Mouse (Mus musculus) kidney, postnatal 14 days (tissue): ENCODE measurements at regions not wholly inside any gene's neighbourhood (a gene's known extent, or its start where the extent isn't known, plus 50 kb on each side); places are given as distances from the start of the nearest gene placed in this dataset.

Experiments used
- DNase-seq: peaks from one replicate; pipeline ENCODE4 v3.0.0; 2022; ENCODE audit warnings: mixed read lengths

- no peak for DNase-seq
Measured at GRCm38 (mm10) chr6:51257524-51257923, 174.9 kb upstream of the Nfe2l3 start.

GRCm38 (mm10) chr6:51258304-51258703 lies 174.2 kb upstream of the Nfe2l3 start:
- DNase-seq = no peak

- no peak for DNase-seq
Measured at GRCm38 (mm10) chr6:51263595-51263994, 168.9 kb upstream of the Nfe2l3 start.

DNA sequence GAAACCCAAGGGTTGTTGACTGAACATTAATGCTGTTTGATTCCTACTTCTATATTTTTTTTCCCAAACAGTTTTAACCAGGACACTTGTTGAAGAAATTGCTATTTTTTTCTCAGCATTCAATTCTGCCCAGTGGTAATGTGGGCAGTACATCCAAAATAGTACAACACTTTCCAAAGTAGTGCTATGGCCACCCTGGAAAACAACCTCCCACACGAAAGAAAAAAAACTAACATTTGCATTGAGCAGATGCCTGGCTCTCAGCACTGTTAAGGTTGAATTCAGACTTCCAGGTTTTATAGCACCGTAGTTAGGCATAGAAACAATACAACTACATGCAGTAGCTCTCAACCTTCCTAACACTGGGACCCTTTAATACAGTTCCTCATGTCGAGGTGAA lies 167.1 kb upstream of the Nfe2l3 start:
- DNase-seq = no peak

DNA sequence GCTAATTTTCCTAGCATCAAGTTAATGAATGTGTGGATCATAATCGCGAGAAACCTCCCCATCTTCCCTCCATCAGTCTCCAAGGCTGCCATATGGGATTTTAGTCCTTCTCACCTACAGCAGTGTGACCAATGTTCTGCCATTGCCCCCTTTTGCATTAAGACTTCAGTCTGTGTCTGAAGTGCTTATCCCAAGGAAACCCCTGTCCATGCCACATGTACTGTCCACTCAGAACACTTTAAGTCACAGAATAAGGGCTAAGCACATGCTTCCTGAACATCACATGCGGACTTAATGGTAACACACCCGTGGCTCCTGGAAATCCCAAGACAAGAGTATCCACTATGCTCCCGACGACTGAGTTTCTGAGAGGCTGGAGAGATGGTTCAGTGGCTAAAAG lies 165.7 kb upstream of the Nfe2l3 start:
- DNase-seq = no peak

DNA sequence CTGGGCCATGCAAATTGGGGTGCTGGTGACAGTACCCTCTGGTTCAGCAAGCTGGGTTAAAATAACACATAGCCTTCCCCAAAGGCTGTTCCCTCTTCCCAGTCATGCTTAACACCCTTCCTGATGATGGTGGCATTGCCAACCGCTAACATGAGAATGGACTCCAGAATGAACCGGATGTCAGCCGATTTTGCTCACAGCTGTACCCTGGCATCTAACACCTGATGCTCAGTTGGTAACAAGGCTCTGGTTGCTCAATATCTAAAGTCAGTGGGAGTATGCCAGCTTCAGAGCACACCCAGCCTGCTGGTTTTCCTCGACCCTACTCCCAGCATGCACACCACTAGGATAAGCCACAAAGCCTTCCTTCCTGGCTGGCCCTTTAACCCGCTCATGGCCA lies 164.6 kb upstream of the Nfe2l3 start:
- no peak for DNase-seq

GRCm38 (mm10) chr6:51268931-51269330 lies 163.5 kb upstream of the Nfe2l3 start:
- DNase-seq = no peak

DNA sequence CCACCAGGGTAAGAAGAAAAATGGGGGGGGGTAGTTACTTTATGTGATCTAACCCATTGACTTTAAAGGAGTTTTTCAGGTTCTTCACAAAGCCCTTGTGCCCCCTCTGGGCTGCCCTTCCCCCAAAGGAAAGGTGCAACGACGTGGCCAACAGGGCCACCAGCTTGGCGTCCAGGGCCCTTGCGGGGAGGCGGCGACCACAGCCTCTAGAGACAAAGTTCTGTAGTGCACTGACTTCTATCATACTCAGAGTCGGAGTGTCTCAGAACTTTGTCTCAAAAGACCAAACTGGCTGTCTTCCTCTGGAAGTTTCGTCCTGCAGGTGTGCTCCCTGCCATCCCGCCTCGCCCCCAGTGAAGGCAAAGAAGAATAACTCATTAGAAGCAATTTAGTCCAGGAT lies 162.9 kb upstream of the Nfe2l3 start:
- peak; percentile 7 for DNase-seq

DNA sequence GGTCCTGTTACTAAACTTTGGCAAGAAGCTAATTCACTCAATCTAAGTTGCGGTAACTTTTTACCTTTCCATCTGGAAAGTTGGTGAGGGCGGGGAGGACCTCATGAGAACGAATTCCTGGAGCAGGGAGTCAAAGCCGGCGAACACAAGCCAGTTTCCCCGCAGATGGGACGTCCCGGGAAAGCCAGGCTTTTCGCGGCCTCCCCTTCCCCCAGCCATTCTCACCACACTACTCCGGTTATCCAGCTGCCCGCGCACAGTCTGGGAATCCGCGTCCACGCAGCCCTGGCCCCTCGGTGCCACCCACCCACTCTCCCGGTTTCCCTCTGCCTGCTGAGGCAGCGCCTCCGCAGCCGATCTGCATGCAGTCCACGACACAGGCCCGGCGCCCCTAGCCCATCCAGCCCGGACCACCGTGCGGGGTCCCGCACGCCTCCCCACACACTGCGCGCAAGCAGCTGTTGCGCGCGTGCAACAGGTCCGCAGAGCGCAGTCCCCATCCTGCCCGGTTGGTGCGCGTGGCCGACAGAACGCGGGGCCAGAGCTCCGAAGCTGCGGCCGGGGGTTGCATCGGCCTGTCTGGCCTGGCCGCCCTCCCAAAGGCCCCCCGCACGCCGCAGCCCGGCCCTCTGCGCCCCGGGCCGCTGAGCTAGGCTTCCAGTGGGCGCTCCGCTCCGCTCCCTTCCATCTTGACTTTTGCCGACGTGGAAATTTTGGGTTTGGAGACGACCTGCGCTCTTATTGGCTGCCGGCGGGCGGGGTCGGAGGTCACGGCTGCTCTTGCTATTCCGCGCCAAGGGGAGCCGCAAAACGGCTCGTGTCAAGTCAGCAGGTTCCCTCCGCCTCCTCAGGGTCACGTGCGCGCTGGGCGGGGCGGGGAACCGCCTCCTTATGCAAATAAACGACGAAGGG lies 162.0 kb upstream of the Nfe2l3 start:
- peak; percentile 91 for DNase-seq

DNA sequence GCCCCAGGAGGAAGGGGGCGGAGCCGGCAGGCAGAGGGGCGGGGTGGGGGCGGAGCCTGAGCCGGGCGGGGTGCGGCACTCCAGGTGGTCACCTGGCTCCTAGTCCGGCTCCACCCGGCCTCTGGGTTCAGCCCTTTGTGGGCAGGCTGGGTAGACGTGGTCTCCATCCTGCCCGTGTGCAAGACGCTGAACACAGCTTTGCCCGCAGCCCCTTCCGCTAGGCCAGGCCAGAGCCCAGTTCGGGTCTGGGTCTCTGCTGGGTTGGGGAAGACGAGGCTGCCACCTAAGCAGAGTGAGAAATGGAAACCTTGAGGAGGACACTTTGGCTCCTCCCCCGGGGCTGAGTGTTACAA lies 161.4 kb upstream of the Nfe2l3 start:
- no peak for DNase-seq

- no peak for DNase-seq
Measured at GRCm38 (mm10) chr6:51272136-51272736, 160.2 kb upstream of the Nfe2l3 start.

DNA sequence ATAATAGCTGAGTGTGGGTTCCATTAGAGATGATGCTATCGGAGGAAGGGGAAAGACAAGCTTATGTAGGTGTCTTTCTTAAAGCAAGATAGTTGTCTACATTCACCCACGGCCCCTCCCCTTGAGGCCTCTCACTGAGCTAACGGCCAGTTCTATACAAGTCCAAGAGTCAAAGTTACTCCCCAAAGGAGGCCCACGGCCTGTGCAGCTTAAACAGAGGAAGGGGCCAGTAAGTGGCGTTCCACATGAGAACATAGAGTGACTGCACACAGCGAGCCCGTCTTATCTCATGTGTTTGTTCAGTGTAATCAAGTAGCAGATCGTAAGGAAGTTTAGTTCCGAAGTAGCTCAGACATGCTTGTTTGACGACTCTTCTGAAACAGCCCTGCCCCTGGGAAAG lies 153.0 kb upstream of the Nfe2l3 start:
- DNase-seq = no peak

GRCm38 (mm10) chr6:51280231-51280630 lies 152.2 kb upstream of the Nfe2l3 start:
- no peak for DNase-seq

- DNase-seq = no peak
Measured at GRCm38 (mm10) chr6:51283916-51284706, 148.4 kb upstream of the Nfe2l3 start.

- DNase-seq = no peak
Measured at GRCm38 (mm10) chr6:51284881-51285280, 147.6 kb upstream of the Nfe2l3 start.

- no peak for DNase-seq
Measured at GRCm38 (mm10) chr6:51286836-51287235, 145.6 kb upstream of the Nfe2l3 start.

DNA sequence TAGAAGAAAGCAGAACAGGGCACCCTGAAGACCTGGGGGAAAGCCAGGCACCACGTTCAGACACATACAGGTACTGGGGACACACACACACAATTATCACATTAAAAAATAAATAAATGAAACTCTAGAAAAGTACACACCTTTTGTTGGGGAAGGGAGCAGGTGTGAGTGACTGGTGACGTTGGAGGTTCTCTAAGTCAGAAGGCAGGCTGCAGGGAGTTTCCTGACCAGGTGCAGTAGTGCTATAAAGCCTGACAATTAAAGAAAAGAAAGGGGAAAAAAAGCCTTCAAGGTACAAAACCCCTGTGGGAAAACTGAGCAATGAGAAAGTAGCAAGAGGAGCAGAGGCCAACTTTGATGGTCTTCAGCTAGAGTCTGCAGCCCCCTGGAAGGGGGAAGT lies 145.1 kb upstream of the Nfe2l3 start:
- no peak for DNase-seq

- DNase-seq = no peak
Measured at GRCm38 (mm10) chr6:51287807-51288206, 144.7 kb upstream of the Nfe2l3 start.

DNA sequence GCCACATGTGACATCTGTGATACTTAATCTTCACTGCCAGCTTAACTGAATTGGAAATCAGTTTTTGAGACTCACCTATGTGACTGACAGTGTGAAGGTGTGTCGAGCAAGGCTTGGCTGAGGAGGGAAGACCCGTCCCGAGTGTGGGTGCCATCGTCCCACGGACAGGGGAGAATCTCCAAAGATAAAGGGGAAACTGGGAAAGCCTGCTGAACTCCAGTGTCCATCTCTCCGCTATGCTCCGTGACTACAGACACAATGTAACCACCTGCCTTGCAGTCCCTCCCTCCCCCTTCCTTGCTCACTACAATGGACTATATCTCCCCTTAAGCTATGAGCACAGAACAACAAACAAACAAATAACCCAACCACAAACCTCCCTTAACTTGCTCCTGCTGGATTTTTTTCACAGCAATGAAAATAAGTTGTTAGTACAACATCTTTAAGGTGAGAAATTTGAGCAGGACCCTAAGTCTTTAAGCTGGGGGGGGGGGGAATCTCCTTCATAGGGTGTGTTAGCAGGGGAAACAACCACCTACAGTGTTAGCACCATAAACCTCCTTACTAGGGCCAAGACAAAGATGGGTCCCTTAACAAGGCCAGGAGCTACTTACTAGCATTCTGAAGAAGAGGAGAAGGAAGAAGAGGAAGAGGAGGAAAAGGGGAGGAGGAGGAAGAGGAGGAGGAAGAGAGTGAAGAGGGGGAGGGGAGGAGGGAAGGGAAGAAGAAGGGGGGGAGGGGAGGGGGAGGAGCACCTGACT lies 144.0 kb upstream of the Nfe2l3 start:
- DNase-seq = no peak

DNA sequence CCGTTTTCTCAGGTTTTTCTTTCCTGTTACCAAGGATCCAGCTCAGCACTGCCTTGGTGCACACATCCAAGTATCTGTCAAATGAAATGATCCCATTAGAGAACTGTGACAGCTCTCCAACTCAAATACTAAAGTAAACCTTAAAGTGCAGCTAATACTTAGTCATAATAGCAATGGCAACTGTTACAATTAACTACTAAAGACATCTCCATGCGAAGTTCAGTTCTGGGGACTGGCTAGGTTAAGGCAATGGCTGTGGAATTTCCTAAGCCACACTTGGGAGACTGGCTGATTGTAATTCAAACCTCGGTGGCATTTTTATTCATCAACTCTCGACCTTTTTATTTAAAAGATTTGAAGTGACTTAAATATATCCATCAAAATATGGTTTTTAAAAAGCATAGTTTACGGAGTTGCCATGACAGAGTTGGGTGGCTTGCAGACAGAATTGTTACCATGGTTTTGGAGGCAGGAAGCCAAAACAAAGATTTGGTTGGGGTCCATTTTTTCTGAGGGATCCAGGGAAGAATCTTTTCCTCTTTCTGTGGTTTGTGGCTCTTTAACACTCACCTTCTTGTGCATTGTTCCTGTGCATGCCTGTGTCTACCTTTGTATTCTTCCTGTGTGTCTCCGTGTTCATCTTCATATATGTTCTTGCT lies 143.3 kb upstream of the Nfe2l3 start:
- no peak for DNase-seq

- no peak for DNase-seq
Measured at GRCm38 (mm10) chr6:51300694-51301417, 131.6 kb upstream of the Nfe2l3 start.

DNA sequence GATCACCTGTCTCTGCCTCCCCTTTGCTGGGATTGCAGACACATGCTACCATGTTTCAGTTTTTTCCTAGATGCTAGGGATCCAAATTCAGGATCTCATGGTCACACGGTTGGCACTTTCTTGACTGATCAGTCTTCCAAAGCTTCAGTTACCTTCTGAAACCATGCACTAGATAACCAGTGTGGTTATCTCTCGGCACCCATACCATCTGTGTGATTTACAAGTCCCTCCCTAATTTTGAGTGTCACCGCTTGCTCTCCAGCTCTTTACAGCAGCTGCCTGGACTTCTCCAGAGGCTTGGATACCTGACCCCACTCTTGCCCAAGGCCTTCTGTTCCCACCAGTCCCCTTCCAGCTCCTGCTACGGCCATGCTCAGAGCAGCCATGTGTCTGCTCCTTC lies 130.6 kb upstream of the Nfe2l3 start:
- no peak for DNase-seq
